Mouse (Mus musculus): ENCODE results near the gene Xiap.

Xiap gene

DNA sequence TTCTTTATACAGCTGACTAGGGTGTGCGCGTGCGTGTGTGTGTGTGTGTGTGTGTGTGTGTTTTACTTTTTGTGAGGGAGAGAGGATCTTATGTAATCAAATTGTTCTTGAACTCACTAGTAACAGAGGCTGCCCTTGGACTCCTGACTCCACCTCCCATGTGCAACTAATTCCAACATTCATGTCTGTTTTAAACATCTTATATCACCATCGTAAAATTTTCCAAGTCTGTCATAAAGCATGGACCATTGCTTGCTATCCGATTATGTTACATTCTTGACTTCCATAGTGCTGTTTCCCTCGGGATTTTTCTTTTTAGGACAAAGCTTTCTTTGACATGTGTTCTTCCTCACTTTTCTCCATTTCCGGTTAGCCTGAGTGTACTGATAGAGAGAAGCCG lies 28.3 kb downstream of the Xiap start:
- DNase-seq (ENCODE audit: low spot score) = no peak

- DNase-seq (ENCODE audit: low spot score) = no peak
These were observed 28.7 kb downstream of the Xiap start for GRCm38 (mm10) chrX:42088136-42088535.

- no peak for DNase-seq (ENCODE audit: low spot score)
These were observed 47.7 kb downstream of the Xiap start for GRCm38 (mm10) chrX:42107137-42107536.

DNA sequence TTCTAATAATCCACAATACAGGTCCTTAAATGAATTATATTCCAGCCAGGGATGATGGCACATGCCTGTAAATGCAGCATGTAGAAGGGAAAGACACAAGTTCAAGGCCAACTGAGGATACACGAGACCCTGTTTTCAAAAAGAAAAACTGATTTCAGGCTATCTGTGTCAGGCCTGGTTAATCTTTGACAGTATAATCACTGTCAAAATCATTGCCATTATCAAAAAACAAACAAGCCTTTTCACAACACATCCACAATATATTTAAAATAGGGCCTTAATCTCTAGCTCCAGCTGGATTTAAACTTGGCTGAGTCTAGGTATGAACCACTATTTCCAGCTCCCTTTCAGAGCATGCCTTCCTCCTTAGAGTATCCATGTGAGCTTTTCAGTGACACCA lies 51.1 kb downstream of the Xiap start:
- no peak for DNase-seq (ENCODE audit: low spot score)

DNA sequence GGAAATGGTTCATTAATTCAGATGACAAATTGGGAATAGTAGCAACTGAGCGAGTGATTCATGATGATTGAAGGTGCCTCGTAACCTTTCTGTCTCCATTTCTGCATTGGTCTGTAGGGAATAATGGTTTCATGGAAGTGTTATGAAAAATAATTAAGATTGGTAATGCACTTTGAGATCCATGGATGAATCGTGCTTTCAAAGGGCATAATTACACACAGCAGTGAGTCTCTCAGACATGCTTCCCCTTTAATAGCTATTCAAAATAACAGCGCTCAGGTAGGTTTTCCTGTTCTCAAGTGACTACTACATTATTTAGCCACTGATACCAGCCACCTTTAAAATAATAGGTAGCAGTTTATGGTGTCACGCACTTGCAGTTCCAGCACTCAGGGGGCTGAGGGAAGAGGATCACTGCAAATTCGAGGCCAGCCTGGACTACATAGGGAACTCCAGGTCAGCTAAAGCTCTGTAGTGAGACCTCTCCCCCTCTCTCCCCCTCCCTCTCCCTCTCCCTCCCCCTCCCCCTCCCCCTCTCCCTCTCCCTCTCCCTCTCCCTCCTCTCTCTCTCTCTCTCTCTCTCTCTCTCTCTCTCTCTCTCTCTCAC lies 60.1 kb downstream of the Xiap start:
- DNase-seq (ENCODE audit: low spot score) = no peak

GRCm38 (mm10) chrX:42124963-42125697 lies 65.7 kb downstream of the Xiap start:
- DNase-seq (ENCODE audit: low spot score) = no peak

GRCm38 (mm10) chrX:42139882-42140281 lies 80.4 kb downstream of the Xiap start:
- DNase-seq (ENCODE audit: low spot score) = no peak

DNA sequence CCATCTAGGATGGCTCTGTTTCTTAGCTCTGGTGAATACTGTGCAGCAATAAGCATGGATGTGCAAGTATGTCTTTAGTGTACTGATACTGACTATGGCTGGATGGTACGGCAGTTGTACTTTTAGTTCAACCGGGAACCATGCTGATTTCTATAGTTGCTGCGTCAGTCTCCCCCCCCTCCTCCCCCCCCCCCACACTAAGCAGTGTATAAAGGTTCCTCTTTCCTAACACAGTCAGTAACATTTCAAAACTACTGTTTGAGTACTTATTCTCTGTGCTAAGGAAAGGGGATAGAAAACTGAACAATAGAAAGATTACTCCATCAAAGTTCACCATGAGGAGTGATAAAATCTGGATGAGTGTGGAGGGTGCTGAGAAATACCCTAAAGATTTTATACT lies 83.1 kb downstream of the Xiap start:
- no peak for DNase-seq (ENCODE audit: low spot score)

GRCm38 (mm10) chrX:42143991-42144390 lies 84.5 kb downstream of the Xiap start:
- DNase-seq (ENCODE audit: low spot score) = no peak

GRCm38 (mm10) chrX:42148016-42148451 lies 88.6 kb downstream of the Xiap start:
- DNase-seq (ENCODE audit: low spot score) = no peak

- DNase-seq (ENCODE audit: low spot score) = peak; percentile 58
These were observed 89.5 kb downstream of the Xiap start, which contains the start of gene Stag2 for GRCm38 (mm10) chrX:42148788-42149556. Gene Stag2 (plus strand): TSS chrX:42149317.

DNA sequence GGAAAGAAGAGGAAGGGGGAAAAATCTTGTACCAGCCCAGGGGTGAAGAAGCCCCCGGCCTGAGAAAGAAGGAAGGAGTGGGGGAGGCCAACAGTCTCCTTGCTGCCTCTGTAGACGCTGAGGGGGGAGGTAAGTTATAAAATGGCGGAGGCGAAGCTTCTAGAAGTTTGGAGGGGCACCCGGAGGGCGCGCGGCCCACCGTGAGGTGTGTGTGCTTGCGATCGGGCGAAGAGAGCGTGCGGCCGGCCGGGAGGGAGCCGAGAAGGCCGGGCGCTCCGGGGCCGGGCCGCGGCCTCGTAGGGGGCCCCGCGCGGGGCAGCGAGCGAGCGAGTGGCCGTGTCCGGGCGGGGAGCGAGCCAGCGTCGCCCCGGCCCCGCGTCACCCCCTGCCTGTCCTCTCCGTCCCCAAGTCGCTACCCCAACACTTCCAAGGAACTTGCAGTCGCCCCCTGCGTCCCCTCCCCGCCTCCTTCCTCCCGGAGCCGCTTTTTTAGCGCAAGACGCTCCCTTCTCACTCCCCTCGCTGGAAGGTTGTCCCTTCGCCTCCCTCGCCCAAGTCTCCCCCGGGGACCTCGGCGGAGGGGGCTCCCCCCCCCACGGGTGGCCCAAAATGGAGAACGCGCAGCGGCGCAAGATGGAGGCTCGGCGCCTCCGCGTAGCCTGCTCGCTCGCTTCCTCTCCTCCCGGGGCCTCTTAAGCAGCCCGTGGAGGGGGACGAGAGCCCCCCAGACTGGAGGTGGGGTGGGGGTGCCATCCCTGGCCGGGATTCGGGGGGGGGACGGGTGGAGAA lies 90.3 kb downstream of the Xiap start:
- peak; percentile 9 for DNase-seq (ENCODE audit: low spot score)

DNA sequence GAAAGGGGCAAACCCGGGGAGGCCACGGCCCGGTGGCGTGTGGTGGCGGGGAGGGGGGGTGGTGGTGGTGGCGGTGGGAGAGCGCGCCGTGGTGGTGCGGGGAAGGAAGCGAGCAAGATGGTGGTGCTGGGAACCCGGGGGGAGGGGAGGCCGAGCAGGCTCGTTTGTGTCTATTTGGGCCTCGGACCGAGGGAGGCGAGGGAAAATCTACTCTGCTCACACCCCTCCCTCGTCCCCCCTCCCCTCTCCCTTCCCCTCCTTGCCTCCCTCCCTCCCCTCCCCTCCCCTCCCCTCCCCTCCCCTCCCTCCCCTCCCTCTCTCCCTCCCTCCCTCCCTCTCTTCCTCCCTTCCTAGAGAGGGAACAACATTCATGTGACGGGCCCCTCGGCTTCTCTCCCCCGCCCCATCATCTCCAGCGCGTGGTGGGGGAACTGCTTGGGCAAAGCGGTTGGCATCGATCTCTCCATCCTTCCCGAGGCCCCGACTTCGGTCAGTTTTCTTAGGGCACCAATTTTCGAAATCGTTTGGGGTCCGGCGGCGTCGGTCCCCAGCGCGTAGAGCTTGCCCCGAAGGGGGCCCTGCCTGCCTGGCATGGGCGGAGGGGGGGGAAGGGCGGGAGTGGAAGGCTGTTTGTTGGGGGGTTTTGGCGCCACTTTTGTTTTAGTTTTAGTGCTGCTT lies 91.0 kb downstream of the Xiap start:
- DNase-seq (ENCODE audit: low spot score) = peak; percentile 48

DNA sequence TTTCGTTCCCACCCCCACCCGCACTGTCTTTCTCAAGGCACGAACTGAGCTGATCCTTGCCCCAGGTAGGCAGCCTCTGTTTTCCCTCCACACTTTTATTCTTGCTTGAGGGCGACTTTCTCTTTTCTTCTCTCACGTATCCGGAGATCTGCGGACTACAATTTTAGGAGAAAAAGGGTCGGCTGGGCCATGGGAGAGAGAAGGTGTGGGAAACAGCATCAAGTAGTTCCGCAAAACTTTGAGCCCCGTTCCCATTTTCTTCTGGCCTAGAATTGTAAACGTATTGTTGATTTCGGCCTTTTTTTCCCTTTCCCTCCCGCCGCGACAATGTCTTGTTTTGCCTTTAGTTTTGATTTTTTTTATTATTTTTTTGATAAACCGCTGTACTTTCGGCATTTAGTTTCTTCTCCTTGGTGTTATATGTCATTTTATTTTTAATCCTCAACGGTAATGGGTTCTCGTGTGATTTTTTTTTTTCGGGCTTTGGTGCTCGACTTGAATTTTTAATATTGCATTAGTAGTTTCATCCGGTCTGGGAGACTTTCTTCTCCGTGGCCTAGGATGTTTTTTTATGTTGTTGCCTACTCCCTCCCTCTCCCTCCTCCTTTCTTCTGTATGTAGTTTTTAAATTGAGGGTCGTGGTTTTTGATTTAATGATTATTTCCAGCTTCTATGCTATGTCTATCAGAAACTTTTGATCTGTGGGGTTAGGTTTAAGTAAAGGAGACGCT lies 91.7 kb downstream of the Xiap start:
- DNase-seq (ENCODE audit: low spot score) = no peak

DNA sequence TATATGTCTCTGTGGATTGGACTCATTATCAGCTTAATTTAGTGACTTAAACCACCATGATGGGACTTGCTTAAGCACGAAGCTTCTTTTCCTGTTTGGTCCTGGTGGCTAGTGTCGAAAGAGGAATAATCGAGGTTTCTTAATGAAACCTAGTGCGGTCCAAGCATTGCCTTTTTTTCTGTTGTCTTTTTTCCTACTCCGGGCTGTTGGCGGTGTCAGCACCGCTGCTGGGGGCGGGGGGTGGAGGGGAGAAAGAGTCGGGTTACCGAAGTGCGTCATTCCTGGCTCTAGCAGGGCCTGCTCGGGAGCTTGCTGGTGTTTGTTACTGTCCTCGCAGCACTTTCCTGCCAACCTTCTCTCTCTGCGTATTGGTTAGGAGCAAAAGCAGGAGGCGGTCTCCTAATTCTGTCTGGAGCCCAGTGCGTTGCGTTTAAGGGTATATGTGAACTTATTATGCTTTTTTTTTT lies 92.5 kb downstream of the Xiap start:
- peak; percentile 65 for DNase-seq (ENCODE audit: low spot score)

DNA sequence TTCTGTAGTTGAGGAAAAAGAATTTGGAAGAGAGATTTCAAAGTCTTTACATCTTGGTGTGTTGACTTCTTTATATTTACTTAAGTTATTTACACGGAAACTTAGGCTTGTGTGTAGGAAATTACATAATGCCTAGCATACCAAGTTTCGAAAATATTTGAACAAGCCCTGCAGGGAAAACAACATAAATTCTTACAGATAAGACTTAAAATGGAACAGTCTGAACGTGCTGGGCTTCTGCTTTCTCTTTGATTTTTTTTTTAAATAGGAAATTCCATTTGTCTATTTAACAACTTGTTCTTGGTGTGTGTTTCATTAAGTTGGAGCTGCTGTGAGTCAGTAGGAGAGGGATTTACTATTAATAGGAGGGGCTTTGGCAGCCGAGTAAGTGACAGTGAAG lies 93.6 kb downstream of the Xiap start:
- DNase-seq (ENCODE audit: low spot score) = no peak

All from left cerebral cortex, adult 11 months (tissue).